Mouse (Mus musculus) c-Kit-positive CD71-positive TER-119-positive erythroid progenitor cells, embryonic 14.5 days (primary cell): ENCODE results near the gene Yap1.

Source experiments
- DNase-seq: peaks from one replicate; pipeline ENCODE4 v3.0.0-alpha.2; 2013; ENCODE audit warnings: low spot score

Gene Yap1

DNA sequence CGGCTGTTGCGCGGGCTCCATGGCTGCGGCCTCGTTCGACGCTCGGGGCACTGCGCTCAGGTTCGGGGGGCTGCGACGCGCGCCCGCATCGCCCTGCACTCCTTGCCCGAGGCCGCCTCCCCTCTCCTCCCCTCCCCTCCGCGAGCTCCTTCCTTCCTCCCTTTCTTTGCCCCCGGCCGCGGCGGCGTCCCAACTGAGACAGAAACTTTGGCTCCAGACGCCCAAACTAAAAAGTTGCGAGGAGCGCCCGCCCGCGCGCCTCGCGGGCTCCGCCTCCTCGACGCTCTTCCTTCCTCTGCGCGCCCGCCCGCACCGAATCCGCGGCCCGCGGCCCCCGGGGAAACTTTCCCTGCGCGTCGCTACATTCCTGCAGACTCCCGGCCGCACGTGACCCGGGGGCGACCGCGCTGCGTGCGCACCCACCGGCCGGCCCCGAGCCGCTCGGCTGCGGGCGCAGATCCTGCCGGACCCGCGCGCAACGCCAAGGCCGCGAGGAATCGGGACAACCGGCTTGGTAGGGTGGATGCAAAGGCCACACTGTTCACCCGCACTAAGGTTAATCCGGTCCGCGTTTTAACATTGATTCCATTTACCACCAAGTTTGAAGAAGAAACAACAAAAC is at the start of gene Yap1:
TSS of gene Yap1 (minus strand) at position 227 of the 622 bp plus-strand sequence.
- no peak for DNase-seq

DNA sequence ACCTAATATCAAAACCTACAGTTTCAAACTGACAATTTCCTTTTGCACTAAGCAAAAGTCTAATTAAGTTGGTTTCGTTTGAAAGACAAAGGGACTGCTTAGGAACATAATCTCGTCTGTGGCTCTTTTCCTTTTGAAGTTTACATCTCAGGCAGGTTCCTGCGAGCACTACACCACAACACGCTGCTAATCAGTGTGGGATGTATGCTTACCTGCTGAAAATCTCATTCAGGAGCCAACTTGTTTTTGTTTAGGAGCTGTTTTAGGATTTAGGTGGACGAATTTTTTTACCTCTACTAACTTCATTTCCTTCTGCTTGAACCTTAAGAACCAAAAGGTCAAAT is 38.6 kb upstream of the Yap1 start:
- no peak for DNase-seq

DNA sequence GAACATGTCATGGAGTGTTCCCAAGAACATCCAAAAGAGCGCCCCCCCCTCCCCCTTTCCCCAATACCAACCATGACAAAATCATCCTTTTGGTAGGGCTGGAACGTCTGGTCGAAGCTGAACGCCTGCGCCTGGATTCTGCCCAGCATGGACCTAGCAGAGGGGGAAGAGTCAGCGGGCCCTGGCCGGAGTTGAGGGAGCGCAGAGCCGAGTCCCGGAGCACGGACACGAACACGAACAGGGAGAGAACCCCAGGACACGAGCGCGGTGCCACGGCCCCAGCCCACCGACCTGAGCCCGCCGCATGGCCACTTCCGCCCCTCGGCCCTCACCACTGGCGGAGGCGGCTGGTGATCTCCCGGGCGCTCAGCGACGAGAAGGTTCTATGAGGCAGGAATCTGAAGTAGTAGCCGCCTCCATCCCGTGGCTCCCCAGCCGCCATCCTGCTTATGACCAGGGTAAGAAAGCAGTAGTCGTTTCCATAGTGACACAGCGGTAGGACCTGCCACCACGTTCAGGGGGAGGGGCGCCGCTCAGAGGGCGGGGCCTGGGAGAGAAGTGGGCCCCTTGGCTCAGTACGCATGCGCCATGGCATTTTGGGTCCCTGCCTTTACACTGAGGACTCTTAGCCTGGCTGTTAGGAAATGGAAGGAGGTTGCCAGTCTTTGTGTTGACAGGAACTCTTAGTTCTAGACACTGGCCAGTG is 38.1 kb upstream of the Yap1 start, which contains the start of gene Cfap300:
TSS of gene Cfap300 (minus strand) at position 486 of the 706 bp plus-strand sequence.
- peak; percentile 91 for DNase-seq

DNA sequence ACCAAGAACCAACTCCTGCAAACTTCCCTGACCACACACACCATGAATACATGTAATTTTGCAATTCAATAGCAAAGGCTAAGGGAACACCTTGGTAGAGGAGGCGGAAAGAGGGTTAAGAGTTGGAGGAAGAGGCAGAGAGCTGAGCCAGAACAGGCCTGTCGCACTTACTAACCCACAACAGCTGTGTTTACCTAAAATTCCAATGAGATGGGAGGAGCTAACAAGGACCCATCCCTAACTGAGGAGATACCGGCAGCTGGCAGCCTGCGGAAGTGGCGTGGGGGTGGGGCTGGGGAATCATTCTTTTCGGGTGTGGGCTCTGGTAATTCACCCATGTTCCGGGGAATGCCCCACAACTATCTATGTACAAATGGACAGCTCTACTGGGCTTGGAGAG is 31.1 kb upstream of the Yap1 start:
- no peak for DNase-seq

DNA sequence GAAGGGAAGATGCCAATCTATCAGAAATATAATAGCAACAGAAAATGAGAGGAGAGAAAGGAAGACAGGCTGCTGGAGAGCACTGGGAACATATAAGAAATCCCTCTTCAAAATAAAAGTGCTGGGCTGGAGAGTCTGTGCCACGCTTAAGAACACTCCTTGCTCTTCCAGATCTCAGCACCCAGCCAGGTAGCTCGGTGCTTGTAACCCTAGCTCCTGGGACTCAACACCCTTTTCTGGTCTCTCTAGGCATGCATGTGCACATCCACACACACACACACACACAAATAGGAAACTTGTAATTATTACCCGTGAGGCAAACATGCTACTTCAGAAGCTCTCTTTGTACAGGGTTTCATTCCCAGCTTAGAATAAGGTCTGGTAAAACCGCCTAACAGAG is 30.7 kb upstream of the Yap1 start:
- no peak for DNase-seq

DNA sequence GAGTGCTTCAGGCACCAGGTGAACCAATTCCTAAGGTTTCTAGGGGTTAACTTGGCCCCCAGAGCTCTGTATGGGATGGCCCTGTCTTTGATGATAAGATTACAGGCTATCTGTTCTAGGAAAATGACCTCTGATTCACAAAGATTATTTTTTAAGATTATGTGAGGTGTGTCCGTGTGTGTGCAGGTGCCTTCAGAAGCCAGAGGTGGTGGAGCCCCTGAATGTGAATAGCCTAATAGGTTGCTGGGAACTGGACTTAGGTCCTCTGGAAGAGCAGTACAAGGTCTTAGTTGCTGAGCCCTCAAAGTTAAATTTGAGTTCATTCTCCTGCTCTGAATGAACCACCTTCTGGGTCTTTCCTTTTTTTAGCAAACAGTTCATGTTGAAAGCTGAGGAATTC is 29.7 kb upstream of the Yap1 start:
- DNase-seq, result no peak

DNA sequence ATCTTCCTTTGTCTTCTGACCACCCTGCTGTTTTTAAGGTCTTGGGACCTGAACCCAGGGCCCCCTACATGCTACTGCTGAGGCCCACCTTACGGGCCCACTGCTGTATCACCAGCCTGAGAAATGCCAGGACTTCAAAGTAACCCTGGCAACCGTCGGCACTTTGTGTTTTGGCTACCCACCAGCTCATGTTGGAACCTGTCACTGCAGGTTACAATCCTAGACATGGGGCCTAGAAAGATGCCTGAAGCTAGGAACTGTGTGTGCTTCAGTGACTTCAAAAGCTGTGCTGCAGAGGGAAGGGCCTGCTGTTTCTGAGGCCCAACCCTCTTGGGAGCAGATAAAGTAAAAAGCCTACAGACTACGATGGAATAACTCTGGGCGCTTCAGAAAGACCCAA is 28.5 kb upstream of the Yap1 start:
- no peak for DNase-seq

DNA sequence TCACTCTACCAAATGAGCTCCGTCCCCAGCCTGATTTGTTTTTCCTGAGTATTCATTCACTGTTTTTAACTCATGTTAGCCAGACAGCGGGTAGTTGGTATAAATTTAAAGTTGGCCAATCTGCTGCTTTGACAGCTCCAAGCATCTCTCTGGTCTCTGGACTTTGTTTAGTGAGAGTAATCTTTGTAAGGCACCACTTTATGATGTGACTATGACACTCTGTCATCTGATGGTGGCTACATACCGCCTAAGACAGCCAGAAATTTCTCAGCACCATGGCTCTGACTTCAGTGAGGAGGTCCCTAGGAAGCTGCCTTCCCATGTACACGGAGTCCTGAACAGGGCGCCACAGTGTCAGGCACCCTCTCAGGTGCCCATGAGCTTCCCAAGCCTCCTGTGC is 14.2 kb upstream of the Yap1 start:
- DNase-seq, result no peak

DNA sequence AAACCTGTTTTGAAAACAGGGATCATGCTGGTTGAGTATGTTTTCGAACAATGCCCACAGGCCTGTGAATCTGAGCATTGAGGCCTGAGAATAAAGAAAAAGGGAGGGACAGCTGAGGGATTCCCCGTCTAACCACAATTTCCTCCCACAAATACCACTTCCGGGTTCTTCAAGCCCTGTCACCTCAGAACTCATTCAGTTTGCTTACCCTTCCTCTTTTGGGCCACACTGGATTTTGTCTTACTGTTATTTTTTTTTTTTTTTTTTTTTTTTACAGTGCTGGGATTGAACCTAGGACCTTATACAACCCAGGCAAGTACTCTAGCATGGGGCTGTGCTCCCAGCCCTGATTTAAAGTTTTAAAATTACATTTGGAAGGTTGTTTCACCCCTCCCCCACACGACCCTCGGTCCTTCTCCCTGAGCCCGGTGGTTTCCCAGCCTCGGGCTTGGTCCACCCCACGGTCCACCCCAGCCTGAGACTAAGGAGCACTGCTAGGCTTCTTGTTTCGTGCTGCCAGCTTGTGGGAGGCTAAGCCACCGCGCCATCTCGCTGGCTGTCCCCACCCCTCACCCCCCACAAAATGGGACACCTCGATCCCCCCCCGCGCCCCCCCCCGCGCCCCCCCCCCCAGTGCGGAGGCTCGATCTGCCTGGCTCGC is 13.0 kb upstream of the Yap1 start:
- no peak for DNase-seq

DNA sequence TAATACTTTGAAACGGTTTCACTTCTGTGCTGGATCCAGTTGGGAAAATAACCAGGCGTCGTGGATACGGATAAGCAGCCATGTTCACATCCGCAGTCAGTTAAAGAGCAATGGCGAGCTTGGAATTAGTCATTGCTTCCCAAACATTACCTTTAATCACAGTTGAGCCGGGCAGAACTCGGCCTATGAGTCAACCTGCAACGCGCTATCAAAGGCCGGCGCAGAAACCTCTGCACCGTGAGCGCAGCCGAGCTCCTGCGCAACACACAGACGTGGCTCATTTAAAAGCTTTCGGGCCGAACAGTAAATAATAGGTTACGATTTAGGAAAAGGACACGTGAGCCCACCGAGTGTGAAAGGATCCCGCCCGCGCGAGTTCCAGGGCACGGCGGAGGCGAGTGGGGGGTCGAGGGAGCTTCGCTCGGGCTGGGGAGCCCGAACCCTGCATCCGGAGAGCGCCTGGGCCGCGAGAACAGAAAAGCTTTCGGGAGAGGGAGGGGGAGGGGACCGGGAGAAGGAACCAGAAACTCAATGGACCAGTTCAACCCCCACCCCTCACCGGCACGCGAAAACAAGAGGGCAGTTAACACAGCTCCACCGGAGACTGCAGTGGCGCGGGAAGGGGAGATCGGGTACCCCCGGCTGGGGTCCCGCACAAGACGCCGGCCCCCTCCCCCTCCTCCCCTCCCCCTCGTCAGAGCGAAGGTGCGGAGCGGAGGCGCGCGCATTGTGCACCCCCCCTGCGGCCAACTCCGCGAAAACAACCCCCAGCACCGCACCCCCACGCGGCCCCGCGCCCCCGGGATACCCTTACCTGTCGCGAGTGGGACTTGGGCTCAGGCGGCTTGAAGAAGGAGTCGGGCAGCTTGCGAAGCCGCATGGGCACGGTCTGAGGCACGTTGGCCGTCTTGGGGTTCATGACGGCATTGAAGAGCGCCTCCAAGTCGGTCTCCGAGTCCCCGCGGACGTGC is 810 bp downstream of the Yap1 start:
- DNase-seq, result no peak

DNA sequence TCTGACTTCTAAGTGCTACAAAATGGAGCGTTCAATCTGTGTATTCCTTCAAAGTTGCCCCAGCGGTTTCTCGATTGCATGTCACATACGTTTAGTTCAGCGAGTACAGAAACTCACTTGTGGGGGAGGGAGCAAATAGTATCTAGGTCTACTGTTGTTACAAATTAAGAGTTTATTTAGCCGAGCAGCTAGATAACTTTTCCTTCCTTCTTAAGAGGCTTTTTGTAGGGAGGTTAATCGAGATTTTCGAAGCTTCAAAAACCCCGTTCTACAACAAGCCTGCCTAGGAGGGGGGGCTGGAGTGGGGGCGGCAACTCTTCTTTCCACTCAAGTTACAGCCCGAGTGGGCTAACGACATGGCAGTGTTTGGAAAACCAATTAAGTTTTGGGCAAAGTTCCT is 1.6 kb downstream of the Yap1 start:
- no peak for DNase-seq

DNA sequence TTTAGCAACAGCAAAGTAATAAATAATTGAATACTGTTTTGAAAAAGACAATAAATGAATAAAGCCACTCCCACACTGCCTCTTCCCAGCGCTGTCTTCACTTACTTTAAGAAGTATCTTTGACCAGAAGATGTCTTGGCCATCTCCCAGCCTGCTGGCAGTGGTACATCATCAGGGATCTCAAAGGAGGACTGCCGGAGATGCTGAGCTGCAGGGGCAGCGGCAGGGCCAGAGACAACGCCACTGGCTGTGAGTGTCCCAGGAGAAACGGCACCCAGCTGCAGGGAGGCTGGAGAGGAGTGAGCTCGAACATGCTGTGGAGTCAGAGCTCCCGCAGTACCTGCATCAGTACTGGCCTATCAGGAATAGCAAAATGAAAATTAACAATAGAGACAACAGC is 3.0 kb downstream of the Yap1 start:
- DNase-seq, result no peak

DNA sequence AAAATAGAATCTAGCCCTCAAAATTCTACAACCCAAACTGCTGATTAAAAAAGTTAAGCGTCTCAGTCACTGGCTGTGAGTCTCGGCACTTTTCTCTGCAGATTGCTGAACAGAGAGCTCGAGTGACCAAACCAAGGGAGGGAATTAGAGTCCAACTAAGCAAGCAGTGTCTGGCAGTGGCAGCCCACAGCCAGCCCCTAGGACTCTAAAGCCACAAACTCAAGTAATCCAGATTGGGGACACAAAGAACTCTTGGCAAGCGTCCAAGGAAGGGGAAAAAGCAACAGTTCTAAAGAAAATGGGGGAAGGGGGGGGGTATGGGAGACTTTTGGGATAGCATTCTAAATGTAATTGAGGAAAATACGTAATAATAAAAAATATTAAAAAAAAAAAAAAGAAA is 10.1 kb downstream of the Yap1 start:
- no peak for DNase-seq

DNA sequence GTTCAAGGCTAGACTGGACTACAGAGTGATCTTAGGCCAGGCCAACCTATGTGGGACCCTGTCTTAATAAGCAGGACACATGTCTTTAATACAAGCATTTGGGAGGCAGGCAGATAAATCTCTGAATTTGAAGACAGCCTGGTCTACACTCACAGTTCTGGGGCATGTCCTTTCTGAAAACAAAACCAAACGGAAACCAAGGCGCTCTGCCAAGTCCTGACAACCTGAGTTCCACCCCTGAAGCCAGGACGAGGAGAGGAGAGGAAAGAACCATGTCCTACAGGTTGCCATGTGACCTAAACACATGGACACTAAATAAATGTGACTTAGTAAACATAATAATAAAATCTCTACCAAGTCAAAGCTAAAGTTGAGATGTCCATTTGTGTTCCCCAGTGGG is 11.7 kb downstream of the Yap1 start:
- DNase-seq, result no peak

DNA sequence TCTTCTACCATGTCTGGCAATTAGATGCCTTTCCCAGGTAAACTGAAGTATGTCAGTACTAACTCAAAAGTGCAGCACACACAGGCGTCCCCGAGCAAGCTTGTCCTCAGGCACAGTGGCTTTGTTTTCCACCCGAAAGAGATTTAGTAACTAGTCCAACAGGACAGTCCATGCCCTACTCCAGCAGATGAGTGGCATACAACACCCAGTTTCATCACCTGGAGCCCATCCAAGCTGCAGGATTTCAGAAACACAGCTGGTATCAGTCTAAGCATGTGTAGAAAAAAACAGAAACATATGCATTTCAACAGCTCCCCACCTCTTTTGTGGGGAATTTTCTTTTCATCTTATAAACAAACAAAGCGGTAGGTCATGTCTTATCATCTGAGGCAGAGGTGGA is 13.5 kb downstream of the Yap1 start:
- no peak for DNase-seq

DNA sequence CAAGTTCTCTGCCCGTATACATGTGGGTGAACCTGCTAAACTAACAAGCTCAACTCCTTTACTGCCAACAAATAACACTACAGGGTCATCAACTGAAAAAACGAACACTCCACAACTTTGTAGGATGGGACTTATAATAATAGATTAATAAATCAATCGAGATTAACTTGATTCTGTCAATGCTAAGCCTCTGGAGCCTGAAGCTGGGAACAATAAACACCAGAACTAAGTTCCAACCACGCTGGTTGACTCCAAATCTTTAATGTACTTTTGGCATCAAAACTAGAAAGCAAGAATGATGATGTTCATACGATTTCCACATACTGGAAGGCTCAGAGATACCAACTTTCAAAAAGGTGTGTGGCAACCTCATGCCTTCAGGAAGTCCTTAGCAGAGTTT is 17.3 kb downstream of the Yap1 start:
- no peak for DNase-seq

DNA sequence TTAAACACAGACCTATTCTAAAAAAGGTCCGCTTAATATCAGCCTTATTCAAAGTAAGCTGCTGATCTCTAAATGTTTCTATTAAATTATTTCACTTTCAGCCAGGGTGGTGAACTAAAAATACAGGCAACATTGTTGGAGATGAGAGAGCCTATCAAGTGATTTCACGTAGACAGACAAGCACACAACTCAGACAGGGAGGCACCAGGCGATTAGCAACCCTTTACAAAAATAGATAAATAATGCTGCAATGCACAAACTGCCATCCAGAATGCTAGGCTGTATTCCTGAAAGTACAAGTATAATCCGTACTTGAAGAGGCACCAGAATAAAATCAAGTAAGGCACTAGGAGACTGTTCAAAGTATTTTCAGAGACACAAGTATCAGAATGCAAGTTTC is 20.1 kb downstream of the Yap1 start:
- no peak for DNase-seq

DNA sequence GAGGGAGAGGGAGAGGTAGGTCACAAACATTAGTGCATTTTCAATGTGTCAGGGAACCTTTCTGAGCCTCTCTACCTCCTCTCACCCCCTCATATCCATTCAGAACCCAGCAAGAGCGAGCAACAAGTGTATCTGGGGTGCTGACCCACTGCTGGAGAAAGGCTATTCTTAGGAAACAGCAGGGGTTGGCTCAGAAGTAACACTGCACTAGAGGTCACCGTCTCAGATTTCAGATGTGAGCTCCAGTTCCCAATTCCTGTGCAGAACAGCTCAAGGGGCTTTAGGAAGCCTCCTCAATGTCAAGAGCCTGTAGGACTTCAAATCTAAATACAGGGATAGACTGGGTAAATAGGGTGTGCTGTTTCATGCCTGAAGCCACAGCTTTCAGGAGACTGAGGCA is 20.7 kb downstream of the Yap1 start:
- no peak for DNase-seq

DNA sequence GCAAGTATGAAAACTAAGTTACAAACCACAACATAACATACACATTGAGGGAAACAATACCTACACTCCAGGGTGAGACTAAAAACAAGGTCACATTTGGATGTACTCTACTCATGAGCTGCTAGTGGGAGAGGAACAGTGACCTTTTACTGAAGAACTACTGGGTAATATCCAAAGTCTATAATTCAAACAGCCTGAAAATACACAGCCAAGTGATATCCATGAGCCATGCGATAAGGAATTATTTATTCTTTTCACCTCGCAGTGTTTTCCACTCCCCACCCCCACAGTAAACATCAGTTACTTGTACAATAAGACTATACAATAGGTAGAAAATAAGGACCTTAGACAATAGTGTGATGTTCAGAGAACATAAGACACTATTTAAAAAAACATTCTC is 24.2 kb downstream of the Yap1 start:
- DNase-seq, result no peak

DNA sequence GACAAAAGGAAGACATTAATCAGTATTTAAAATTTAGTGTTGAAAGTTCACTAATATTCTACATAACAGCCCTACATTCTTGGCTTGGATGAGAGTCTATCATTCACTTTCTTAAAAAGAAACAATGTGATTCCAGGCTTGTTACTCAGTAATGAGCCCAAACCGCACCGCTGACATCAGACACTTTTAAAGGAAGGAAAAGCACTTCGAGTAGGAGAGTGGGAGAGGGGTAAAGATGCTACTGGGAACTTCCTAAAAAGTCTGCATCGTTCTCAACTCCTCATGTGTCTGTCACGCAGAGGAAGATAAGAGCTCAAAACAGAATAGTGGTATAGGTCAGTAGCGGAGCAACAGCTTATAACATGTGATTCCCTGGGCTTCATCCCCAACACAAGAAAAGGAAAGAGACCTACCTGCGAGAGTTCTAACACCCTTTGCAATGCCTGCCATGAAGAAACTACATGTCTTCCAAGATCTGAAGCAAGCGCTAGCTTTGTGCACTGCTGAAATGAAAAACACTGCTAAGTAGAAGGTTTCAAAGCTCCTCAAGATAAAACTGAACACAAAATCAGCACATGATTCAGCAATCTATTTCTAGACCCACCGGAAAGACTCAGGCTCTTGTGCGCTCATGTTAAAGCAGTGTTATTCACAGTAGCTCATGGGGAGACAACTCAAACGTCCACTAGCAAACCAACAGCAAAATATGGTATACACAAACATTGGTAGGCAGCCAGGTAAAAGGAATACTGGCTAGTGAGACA is 25.1 kb downstream of the Yap1 start:
- no peak for DNase-seq

DNA sequence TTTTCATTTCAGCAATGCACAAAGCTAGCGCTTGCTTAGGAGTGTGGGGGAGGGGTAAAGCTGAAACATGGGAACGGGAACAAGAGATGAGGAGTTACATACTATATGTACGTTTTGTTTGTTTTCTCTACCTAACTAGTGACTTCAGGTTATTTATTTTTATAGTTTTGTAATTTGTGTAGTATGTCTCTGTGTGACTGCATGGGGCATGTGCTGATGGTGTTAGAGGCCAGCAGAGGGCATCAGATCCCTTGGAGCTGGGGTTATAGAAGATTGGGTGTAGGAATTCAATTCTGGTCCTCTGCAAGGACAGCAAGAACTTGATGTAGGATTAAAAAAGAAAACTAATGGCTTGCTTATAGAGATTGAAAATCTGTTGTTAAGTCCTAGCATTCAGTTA is 25.9 kb downstream of the Yap1 start:
- DNase-seq, result no peak

DNA sequence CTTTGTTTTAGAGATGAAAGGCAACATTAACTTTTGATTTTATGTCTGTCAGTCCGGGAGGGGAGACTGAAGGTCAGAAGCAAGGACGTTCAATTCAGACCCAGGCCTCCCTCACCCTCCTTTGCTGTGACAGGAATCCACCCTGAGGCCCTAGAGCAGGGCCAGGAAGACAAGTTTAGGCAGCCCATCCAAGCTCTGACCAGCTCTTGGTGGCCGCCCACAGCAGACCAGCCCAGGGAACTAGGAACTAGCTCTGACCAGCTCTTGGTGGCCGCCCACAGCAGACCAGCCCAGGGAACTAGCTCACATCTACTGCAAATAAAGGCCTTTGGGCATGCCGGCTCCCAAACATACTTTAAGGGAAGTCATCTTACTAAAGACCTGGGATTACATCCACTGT is 26.8 kb downstream of the Yap1 start:
- no peak for DNase-seq
